Mouse (Mus musculus): Measurements from ENCODE around the gene Zfp872.
"Not testable (repeated sequence)": the region's sequence is repeated elsewhere in the genome, so short reads cannot be mapped to it uniquely, and the experiment has no call there.

The Zfp872 gene

GRCm38 (mm10) chr9:22188025-22188611, at the start of gene Zfp872:
Zfp872 (plus strand) TSS chr9:22188090.
- DNase-seq (ENCODE audit: low spot score), result no peak

DNA sequence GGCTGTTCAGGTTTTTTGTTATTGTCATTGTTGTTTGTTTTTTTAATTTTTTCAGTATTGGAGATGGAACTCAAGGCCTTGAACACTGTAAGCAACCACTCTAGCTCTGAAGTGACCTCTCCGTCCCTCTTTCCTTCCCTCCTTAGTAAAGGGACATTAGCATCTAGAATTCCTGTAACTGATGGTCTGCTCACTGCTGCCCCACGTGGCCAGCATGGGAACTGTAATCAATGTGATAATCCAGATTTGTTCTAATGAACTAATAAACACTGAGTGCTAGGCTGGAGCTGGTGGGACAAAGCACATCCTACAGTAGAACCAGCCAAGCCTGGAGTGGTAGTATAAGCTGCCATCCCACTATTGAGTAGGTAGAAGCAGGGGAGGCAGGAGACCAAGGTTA, 49.4 kb upstream of the Zfp872 start:
- peak; percentile 49 for DNase-seq (ENCODE audit: low spot score)

DNA sequence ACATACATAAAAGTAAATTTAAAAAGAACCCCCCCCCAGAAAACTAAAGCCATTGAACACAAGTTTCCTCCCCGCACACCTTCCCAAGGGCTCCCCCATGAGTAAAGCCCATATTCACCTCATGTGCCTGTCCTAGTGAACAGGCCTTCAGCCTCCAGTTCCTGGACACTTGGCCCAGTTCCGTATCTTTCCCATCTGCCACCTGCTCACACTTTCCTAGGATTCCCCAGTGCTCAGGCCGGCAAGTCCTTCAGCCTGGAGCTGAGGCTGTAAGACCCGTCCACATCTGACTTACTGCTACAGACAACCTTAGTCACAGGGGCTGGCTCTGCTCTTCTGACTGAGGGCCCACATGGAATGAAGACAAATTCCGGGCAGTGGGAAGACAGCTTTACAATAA, 48.1 kb upstream of the Zfp872 start:
- DNase-seq (ENCODE audit: low spot score), result no peak

- peak; percentile 81 for DNase-seq (ENCODE audit: low spot score)
These were observed 44.5 kb upstream of the Zfp872 start for GRCm38 (mm10) chr9:22143108-22144037.

DNA sequence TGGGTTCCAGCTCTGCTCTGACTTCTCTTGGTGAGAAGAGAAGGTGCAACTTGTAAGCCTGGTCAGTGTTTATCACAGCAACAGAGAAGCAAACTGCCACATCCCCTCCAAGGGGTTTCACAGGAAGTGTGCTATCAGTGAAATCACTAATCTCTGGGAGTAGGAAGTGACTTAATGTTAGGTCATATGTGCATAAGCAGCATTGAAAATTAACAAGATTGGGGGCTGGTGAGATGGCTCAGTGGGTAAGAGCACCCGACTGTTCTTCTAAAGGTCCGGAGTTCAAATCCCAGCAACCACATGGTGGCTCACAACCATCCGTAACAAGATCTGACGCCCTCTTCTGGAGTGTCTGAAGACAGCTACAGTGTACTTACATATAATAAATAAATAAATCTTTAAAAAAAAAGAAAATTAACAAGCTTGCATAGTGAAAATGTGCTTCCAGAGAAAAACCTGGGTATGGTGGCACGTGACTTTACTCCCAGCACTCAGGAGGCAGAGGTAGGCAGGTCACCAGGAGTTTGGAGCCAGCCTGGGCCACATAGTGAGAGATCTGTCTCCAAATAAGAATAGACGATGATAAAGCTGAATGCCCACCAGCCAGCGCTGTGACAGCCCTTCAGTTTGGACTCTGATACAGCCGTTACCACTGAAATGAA, 43.5 kb upstream of the Zfp872 start:
- DNase-seq (ENCODE audit: low spot score), result no peak

GRCm38 (mm10) chr9:22149426-22150248, 38.3 kb upstream of the Zfp872 start:
- no peak for DNase-seq (ENCODE audit: low spot score)

GRCm38 (mm10) chr9:22150249-22150693, 37.6 kb upstream of the Zfp872 start:
- not testable (repeated sequence) for DNase-seq (ENCODE audit: low spot score)

DNA sequence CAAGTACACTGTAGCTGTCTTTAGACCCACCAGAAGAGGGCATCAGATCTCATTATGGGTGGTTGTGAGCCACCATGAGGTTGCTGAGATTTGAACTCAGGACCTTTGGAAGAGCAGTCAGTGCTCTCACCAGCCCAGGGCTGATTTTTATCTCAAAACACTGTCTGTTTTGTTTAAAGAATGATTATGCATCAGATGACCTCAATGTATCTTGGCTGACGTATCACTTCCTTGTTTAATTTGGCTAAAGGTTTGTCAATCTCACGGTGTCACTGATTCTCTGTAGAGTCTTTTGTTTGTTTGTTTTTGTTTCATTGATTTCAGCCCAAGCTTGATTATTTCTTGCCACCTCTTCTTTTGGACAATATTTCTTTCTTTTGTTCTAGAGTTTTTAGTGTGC, 36.9 kb upstream of the Zfp872 start:
- no peak for DNase-seq (ENCODE audit: low spot score)

GRCm38 (mm10) chr9:22153810-22154209, 34.1 kb upstream of the Zfp872 start:
- no peak for DNase-seq (ENCODE audit: low spot score)

DNA sequence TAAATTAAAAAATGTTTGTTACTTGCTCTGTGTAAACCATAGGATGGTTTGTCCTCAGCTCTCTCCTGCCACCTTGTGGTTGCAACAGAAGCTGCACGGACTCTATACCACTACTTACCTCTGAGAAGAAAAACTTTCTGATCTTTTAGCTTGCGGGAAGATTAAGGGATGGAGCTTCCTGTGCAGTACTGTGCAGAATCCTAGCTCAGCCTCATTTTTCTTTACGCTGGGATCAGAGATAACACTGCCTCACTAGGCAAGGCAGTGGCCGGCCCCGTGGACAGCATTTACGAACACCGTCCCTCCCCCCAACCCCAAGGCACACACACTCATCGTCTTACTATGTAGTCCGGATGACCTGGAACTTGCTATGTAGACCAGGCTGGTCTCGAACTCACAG, 32.3 kb upstream of the Zfp872 start:
- DNase-seq (ENCODE audit: low spot score), result peak; percentile 65

DNA sequence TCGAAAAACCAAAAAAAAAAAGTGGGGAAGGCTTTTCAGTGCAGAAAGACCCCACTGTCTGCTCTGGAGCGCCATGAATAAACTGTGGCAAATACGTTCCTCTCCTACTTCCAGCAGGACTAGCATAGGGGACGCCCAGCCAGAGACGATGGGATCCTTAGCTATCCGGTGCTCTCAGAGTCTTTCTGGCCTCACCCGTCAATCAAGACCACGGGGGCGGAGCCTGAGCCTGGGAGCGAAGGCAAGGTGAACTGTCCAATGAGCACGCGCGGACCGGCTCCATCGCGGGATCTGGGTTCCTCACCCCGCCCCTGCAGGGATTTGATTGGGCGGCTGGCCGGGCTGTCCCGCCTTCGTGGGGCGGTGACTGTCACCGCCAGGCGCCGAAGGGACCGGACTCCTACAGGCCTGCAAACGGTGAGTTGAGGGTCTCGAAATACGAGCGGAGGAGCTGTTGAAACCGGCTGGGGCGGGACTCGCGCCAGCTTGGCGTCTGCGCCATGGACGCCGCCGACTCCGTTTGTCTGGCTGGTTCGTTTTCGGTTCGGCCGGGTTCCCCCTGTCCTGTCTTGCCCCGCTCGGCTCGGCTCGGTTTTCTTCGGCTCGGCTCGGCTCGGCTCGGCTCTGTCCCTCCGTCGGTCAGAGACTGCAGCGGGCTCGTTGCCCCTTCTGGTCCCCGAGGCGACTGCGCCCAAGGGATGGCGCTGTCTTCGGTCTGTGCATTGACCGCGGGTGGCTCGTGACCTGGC, 31.2 kb upstream of the Zfp872 start, which contains the start of gene Pigyl:
Gene Pigyl (plus strand): TSS at position 350 of the 749 bp plus-strand sequence.
- peak; percentile 99 for DNase-seq (ENCODE audit: low spot score)

DNA sequence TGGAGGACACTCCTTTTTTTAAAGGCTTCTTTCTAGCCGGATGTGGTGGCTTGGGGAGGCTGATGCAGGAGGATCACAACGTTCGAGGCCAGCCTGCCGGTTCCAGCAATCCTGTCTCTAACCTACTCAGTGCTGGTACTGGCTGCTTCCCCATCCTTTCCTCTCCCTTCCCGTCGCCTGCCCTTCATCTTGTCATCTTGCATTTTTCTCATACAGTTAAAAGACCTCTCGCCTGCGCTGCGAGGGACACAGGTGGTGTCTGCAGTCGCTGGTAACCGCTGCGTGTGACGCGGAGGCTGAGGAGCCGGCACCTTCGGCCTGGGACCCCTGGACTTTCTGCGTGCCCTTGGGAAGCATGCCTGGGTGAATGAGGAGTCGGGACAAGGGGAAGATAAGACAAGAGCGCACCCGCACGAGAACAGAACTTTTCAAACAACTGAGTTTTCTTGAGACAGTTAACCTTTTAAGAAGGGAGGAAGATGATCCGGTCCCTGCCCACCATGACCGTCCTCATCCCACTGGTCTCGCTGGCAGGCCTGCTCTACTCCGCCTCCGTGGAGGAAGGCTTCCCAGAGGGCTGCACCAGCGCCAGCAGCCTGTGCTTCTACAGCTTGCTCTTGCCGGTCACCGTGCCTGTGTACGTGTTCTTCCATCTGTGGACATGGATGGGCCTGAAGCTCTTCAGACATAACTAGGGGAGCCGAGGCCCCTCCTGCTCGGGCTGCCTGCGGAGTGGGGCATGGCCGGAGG, 30.2 kb upstream of the Zfp872 start:
- no peak for DNase-seq (ENCODE audit: low spot score)

- no peak for DNase-seq (ENCODE audit: low spot score)
These were observed 26.6 kb upstream of the Zfp872 start for GRCm38 (mm10) chr9:22161299-22161698.

DNA sequence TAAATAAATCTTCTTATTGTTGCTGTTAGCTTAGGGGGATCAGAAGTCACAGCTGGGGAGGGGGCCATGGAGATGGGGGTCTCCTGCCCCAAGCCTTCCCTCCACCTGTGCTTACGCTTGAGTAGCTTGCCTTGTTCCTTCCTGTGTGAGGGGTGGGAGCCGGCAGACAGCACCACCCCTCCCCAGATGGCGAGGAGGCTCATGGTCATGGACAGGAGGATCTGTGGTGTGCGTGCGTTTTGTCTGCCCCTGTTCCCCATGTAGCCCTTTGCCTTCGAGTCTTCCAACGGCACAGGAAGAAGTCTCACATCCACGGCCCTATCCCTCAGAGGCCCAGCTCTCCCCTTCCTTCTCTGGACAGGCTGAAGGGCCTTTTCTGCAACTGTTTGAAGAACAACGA, 25.6 kb upstream of the Zfp872 start:
- no peak for DNase-seq (ENCODE audit: low spot score)

- DNase-seq (ENCODE audit: low spot score), result no peak
These were observed 25.0 kb upstream of the Zfp872 start for GRCm38 (mm10) chr9:22162912-22163311.

GRCm38 (mm10) chr9:22164711-22165668, 22.9 kb upstream of the Zfp872 start:
- DNase-seq (ENCODE audit: low spot score), result peak; percentile 21

GRCm38 (mm10) chr9:22165964-22166363, 21.9 kb upstream of the Zfp872 start:
- DNase-seq (ENCODE audit: low spot score), result no peak

DNA sequence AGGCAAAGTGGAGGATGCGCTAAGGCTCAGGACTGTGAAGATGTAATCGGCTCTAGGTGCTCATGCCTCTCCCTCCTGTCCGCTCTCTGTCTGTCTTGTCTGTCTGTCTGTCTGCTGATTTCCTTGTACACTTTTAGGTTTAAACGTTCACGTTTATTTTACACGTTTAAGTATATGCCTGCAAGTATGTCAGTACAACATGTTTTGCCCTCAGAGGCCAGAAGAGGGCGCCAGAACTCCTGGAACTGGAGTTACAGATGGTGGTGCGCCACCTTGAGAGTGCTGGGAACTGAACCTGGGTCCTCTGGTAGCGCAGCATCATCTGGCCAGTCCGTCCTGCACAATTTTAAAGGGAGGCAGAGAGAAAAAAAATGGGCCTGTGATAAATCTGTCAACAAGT, 21.2 kb upstream of the Zfp872 start:
- no peak for DNase-seq (ENCODE audit: low spot score)

- no peak for DNase-seq (ENCODE audit: low spot score)
These were observed 20.1 kb upstream of the Zfp872 start for GRCm38 (mm10) chr9:22167751-22168150.
